Mouse (Mus musculus) bone marrow macrophage, adult 2 months (primary cell): ENCODE data around the gene Dcpp2. TPM values are rescaled to one million over a fixed set of nuclear protein-coding genes. Genes with fewer than 3 reads are reported as not detected.
"Not testable (repeated sequence)": the region's sequence is repeated elsewhere in the genome, so short reads cannot be mapped to it uniquely, and the experiment has no call there.

ENCODE experiments used
- H3K27ac ChIP-seq: 2 replicates; pipeline ENCODE4 v1.5.1; 2012; ENCODE audit warnings: low read depth, low read length; ENCODE audit not compliant: insufficient read depth
- H3K4me1 ChIP-seq: 2 replicates; pipeline ENCODE4 v1.6.1; 2012; ENCODE audit warnings: low read length; ENCODE audit not compliant: control insufficient read depth, insufficient read depth
- H3K4me3 ChIP-seq: 2 replicates; pipeline ENCODE4 v1.5.1; 2012; ENCODE audit warnings: mild to moderate bottlenecking, low read length, moderate library complexity; ENCODE audit not compliant: insufficient read depth
- CTCF ChIP-seq: IDR thresholded peaks from 2 replicates; pipeline ENCODE4 v1.5.1; 2012; ENCODE audit warnings: low read depth, mild to moderate bottlenecking, low read length, moderate library complexity
- POLR2A ChIP-seq: IDR thresholded peaks from 2 replicates; pipeline ENCODE4 v1.6.1; 2012; ENCODE audit warnings: mild to moderate bottlenecking, low read depth, low read length, borderline replicate concordance
- polyA plus RNA-seq: library from polyadenylated mRNA; stranded (reverse); fragments of >200 nt; gene quantifications from 2 replicates; pipeline ENCODE4 v1.2.4, GENCODE M21; 2012; ENCODE audit not compliant: missing spikeins, insufficient read depth, insufficient read length

Dcpp2 gene
- not detected in 2 replicates for polyA plus RNA-seq

DNA sequence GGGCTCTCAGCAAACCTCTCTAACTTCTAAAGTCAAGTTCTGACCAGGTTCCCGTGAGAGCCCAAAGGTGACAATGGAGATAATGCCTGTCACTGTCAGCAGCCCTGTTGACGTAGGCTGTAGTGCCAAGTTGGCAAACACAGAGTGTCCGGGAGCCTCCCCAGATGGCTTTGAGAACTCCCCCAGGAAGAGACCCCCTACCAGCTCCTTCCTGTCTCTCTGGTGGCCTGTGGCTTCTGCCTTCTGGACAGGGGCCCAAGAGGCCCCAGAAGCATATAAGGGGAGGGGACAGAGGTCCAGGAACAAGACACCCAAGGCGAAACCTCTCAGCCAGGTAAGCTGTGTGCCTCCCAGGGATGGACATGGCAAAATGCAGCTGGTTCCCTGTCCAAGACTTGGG is at the start of gene Dcpp2, which contains the start of gene Dcpp1:
TSS of gene Dcpp2 (plus strand) at position 305 of the 400 bp plus-strand sequence.
TSS of gene Dcpp1 (plus strand) at position 301 of the 400 bp plus-strand sequence.
- not testable (repeated sequence) for H3K4me1 ChIP-seq

GRCm38 (mm10) chr17:23831201-23831600 is 49.5 kb upstream of the Dcpp2 start:
- Histone ChIP-seq H3K4me3 (no peak overlapping the region), H3K27ac (no peak overlapping the region), H3K4me1 (peaks cover 14% of the 10 kb centered on the region)
- TF ChIP-seq POLR2A (no peak), CTCF (no peak)

More for the DNA sequence above, at the start of gene Dcpp2, which contains the start of gene Dcpp1:
- H3K27ac ChIP-seq, H3K4me3 ChIP-seq: not testable (repeated sequence)

GRCm38 (mm10) chr17:23836006-23836575 is 44.6 kb upstream of the Dcpp2 start, which contains the start of gene Prss33:
Prss33 (minus strand) TSS chr17:23836056.
- Histone ChIP-seq H3K4me1 (peaks cover 6% of the 10 kb centered on the region), H3K4me3 (no peak within 1 kb of the TSS), H3K27ac (no peak within 1 kb of the TSS)
- TF ChIP-seq POLR2A = no peak
- no peak for TF ChIP-seq CTCF

DNA sequence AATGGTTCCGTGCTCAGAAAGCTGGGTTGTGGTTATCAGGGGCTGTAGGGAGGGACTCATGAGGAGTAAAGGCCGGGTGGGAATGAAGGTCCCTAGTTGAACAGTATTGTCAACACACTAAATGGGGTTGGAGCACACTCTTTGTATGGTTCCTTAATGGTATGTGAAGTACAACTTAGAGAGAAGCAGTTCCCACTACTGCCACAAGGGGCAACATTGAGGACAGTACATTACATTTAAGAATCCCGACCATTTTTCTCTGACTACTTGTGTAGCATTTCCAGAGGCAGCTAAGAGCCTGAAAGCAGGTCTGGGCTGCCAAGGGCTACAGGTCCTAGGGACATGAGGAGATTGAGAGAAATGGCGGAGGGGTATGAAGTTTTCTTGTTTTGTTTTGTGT is 39.5 kb upstream of the Dcpp2 start:
- Histone ChIP-seq H3K4me3 (no peak overlapping the region), H3K27ac (no peak overlapping the region), H3K4me1 (no peaks in the 10 kb centered on the region)
- TF ChIP-seq POLR2A (no peak), CTCF (0 out of 2 replicates have a peak, but pooled peaks have one; percentile 26)

DNA sequence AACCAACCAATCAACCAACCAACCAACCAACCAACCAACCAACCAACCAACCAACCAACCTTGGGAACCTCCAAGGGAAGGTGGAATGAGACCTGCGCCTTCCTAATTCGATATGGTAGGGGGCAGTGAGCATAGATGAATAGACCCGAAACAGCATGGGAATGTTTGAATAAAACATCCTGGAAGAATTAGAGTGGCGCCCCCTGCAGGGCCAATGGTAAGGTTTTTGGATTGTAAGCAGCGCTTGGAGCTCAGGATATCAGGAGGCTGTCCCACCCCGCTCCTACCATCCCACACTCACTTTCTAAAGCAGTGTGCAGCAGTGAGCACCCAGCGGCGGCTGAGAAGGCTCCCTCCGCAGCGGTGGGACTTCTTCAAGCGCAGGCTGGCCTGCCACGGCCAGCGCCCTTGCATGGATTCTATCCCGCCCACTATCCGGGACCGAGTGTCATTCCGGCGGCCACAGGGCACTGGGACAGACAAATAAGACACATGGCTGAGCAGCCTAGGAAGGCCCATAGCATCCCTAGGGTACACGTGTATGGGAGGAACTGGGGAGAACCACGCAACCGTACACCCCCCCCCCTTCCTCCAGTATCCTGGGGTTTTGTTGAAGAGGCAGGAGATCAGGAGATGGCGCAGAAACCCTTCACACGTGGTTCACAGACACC is 37.4 kb upstream of the Dcpp2 start:
- Histone ChIP-seq H3K27ac (no peak overlapping the region), H3K4me3 (no peak overlapping the region), H3K4me1 (no peaks in the 10 kb centered on the region)
- no peak for TF ChIP-seq POLR2A
- TF ChIP-seq CTCF = 0 out of 2 replicates have a peak, but pooled peaks have one; percentile 12

GRCm38 (mm10) chr17:23843812-23844273 is 36.8 kb upstream of the Dcpp2 start, which contains the start of the genes Prss32 and Prss41:
Prss32 (plus strand) TSS chr17:23843855.
Prss41 (minus strand) TSS chr17:23844172.
- TF ChIP-seq POLR2A (no peak), CTCF (peak; percentile 59; the same call in 1 of the 2 replicates)
- Histone ChIP-seq H3K4me3 (no peak within 1 kb of the TSS), H3K27ac (no peak within 1 kb of the TSS)

DNA sequence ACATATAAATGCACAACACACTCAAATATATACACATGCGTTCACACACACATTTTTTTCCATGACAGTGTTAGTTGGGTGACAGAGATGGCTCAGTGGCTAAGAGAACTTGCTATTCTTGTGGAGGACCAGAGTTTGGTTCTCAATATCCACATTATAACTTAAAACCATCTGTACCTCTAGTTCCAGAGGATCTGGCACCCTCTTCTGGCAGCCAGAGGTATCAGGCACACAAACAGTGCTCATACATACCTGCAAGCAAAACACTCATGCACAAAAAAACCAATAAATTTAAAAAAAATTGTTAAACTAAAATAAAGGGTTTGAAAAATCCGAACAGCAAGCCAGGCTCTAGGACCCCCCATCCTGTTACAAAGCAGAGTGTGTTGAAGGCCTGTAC is 30.7 kb upstream of the Dcpp2 start:
- Histone ChIP-seq H3K27ac (no peak overlapping the region), H3K4me3 (no peak overlapping the region), H3K4me1 (no peaks in the 10 kb centered on the region)
- TF ChIP-seq POLR2A (no peak), CTCF (no peak)

More at GRCm38 (mm10) chr17:23843812-23844273, 36.8 kb upstream of the Dcpp2 start, which contains the start of the genes Prss32 and Prss41:
- no peaks in the 10 kb centered on the region for H3K4me1 ChIP-seq

GRCm38 (mm10) chr17:23850853-23851749 is 29.6 kb upstream of the Dcpp2 start:
- Histone ChIP-seq H3K4me3 (no peak overlapping the region), H3K4me1 (no peaks in the 10 kb centered on the region), H3K27ac (no peak overlapping the region)
- TF ChIP-seq POLR2A (no peak), CTCF (0 out of 2 replicates have a peak, but pooled peaks have one; percentile 11)

DNA sequence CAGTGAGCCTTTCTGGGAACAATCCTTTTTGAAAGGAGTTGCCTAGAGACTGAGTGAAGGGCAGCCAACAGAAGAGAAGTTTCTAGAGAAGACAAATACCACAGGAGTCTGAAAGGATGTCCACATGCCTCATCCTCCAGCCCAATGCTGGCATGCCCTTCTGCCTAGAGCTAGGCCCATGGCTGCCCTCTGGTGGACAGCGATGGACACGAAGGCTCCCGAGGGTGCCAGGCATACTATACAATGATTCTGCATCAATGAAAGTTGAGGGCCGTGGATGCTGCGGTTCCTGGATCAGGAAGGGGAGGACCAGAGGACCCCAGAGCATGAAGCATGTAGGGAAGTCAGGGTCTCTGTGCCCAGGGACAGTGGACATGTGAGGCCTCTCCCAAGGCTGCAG is 27.4 kb upstream of the Dcpp2 start:
- H3K27ac ChIP-seq = no peak overlapping the region
- H3K4me1 ChIP-seq = no peaks in the 10 kb centered on the region
- no peak overlapping the region for H3K4me3 ChIP-seq
- no peak for TF ChIP-seq POLR2A
- TF ChIP-seq CTCF = peak; percentile 26; the same call in 1 of the 2 replicates
